Mouse (Mus musculus) C2C12 (cell line): Measurements from ENCODE around the gene Lhb. TPM values are rescaled to one million over a fixed set of nuclear protein-coding genes. Genes with fewer than 3 reads are reported as not detected.

ENCODE experiments used
- H3K27me3 ChIP-seq: one replicate; pipeline ENCODE4 v1.6.1; 2011; ENCODE audit not compliant: control insufficient read depth, insufficient read depth, insufficient read length
- H3K36me3 ChIP-seq: one replicate; pipeline ENCODE4 v1.6.1; 2011; ENCODE audit not compliant: control insufficient read depth, insufficient read depth
- H3K4me3 ChIP-seq: one replicate; pipeline ENCODE4 v1.5.1; 2011; ENCODE audit warnings: mild to moderate bottlenecking, control low read depth; ENCODE audit not compliant: poor library complexity, insufficient read depth, severe bottlenecking
- H3K79me2 ChIP-seq: one replicate; pipeline ENCODE4 v1.6.1; 2011; ENCODE audit not compliant: control insufficient read depth, insufficient read depth
- H3K79me3 ChIP-seq: one replicate; pipeline ENCODE4 v1.6.1; 2011; ENCODE audit warnings: low read depth, control low read depth
- H3ac ChIP-seq: one replicate; pipeline ENCODE3; 2011; ENCODE audit warnings: low read depth; ENCODE audit not compliant: control insufficient read depth, insufficient read length
- CEBPB ChIP-seq: IDR thresholded peaks from one replicate; pipeline ENCODE4 v1.6.1; 2011; ENCODE audit warnings: low read depth, mild to moderate bottlenecking, control low read depth, moderate library complexity
- CTCF ChIP-seq: IDR thresholded peaks from one replicate; pipeline ENCODE4 v1.5.1; 2011; ENCODE audit not compliant: control insufficient read depth, insufficient read depth, insufficient read length
- FOSL1 ChIP-seq: IDR thresholded peaks from one replicate; pipeline ENCODE4 v1.8.0; 2011; ENCODE audit warnings: mild to moderate bottlenecking, low read length; ENCODE audit not compliant: poor library complexity, insufficient read depth, severe bottlenecking
- MAX ChIP-seq: IDR thresholded peaks from one replicate; pipeline ENCODE4 v1.6.1; 2011; ENCODE audit warnings: mild to moderate bottlenecking, control low read depth
- MYOD1 ChIP-seq: IDR thresholded peaks from one replicate; pipeline ENCODE4 v1.6.1; 2011; ENCODE audit warnings: low read depth; ENCODE audit not compliant: control insufficient read depth, insufficient read length
- MYOG ChIP-seq: IDR thresholded peaks from one replicate; pipeline ENCODE4 v1.6.1; 2011; ENCODE audit not compliant: control insufficient read depth, insufficient read length; ENCODE audit errors: extremely low read depth
- USF1 ChIP-seq: IDR thresholded peaks from one replicate; pipeline ENCODE4 v1.6.1; 2011; ENCODE audit warnings: low read depth, mild to moderate bottlenecking, control low read depth, moderate library complexity
- long read RNA-seq, 2 experiments: library from polyadenylated mRNA; unstranded; transcript quantifications; one replicate each; pipeline ENCODE4 v2.0.0; 2019 to 2020
- polyA plus RNA-seq: library from polyadenylated mRNA; unstranded; fragments of >200 nt; fragmentation: generic; extraction: Trizol; gene quantifications from one replicate; pipeline ENCODE4 v1.2.1, GENCODE M21; 2012; ENCODE audit warnings: missing spikeins

The Lhb gene
- polyA plus RNA-seq = not detected
- long read RNA-seq, experiment 1 = 0 reads
- long read RNA-seq, experiment 2 = 0 reads

- Histone ChIP-seq H3K27me3 (peaks cover 6% of the 10 kb centered on the region), H3K4me3 (no peak within 1 kb of the TSS), H3K36me3 (peaks cover 24% of the 10 kb centered on the region), H3K79me3 (no peaks in the 10 kb centered on the region), H3ac (no peak within 1 kb of the TSS), H3K79me2 (no peaks in the 10 kb centered on the region)
- TF ChIP-seq FOSL1 (no peak), USF1 (no peak)
Measured at GRCm38 (mm10) chr7:45420615-45420919, at the start of gene Lhb. Lhb (plus strand) TSS chr7:45420820.

GRCm38 (mm10) chr7:45372371-45372770 is 48.2 kb upstream of the Lhb start:
- no peak overlapping the region for H3K4me3 ChIP-seq
- peaks cover 35% of the 10 kb centered on the region for H3K36me3 ChIP-seq
- H3K79me2 ChIP-seq = no peaks in the 10 kb centered on the region
- no peak overlapping the region for H3ac ChIP-seq
- H3K27me3 ChIP-seq = no peaks in the 10 kb centered on the region
- no peak for TF ChIP-seq MYOD1
- no peak for TF ChIP-seq FOSL1
- TF ChIP-seq MAX = no peak
- no peak for TF ChIP-seq USF1
- TF ChIP-seq MYOG = no peak
- no peak for TF ChIP-seq CEBPB
- no peaks in the 10 kb centered on the region for H3K79me3 ChIP-seq

- Histone ChIP-seq H3K79me2 (peaks cover 11% of the 10 kb centered on the region), H3ac (no peak overlapping the region), H3K79me3 (no peaks in the 10 kb centered on the region), H3K4me3 (no peak overlapping the region), H3K27me3 (no peaks in the 10 kb centered on the region), H3K36me3 (peaks cover 58% of the 10 kb centered on the region)
- TF ChIP-seq MYOD1 (no peak), CEBPB (no peak), CTCF (no peak), MYOG (no peak), USF1 (no peak)
Measured at GRCm38 (mm10) chr7:45374620-45375019, 46.0 kb upstream of the Lhb start.

- Histone ChIP-seq H3K27me3 (no peaks in the 10 kb centered on the region), H3K79me2 (peaks cover 11% of the 10 kb centered on the region), H3K79me3 (peaks cover 2% of the 10 kb centered on the region), H3ac (no peak overlapping the region), H3K36me3 (peaks cover 71% of the 10 kb centered on the region), H3K4me3 (no peak overlapping the region)
- TF ChIP-seq FOSL1 (no peak), CTCF (no peak), CEBPB (no peak), USF1 (no peak), MYOG (no peak), MAX (no peak), MYOD1 (no peak)
Measured at GRCm38 (mm10) chr7:45376057-45376456, 44.6 kb upstream of the Lhb start.

DNA sequence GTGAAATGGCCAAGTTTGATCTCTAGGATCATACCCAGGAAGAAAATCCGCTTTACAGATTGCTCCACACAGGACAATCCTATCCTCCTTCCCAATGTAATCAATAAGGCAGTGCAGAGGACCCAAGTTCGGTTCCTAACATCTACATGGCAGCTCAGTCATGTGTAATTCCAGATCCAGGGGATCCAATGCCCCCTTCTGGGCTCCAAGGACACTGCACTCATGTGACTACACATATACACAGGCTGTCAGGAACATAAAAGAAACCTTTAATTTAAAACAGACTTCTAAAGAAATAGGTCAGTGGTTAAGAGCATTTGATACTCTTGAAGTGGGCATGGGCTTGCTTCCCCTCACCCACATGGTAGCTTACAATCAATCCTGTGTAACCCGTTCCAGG is 34.5 kb upstream of the Lhb start:
- Histone ChIP-seq H3ac (no peak overlapping the region), H3K79me2 (peaks cover 72% of the 10 kb centered on the region)

DNA sequence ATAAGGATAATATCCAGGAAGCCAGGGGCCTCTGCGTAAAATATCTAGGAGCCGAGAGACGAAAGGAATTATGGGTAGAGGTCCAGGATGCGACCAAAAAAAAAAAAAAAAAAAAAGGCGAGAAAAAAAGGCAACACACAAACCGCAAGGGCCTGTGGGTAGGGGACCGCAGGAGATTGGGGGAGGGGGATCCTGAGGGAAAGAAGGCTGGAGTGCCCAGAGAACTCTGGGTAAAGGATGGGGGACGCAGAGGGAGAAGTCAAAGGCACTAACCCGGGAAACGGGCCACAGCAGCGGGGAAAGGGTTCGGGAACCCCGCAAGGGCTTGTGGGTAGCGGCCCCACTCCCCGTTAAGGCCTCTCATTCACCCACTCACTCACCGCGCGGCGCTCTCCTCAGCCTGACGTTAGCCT is 25.5 kb upstream of the Lhb start:
- peak overlapping the region; percentile 85 for H3ac ChIP-seq
- H3K79me3 ChIP-seq = peaks cover 50% of the 10 kb centered on the region
- TF ChIP-seq MYOG = no peak
- TF ChIP-seq CTCF = no peak
- no peak for TF ChIP-seq MYOD1
- TF ChIP-seq FOSL1 = no peak
- TF ChIP-seq MAX = no peak
- TF ChIP-seq USF1 = no peak
- TF ChIP-seq CEBPB = no peak
- H3K79me2 ChIP-seq = peaks cover 55% of the 10 kb centered on the region
- peaks cover 42% of the 10 kb centered on the region for H3K36me3 ChIP-seq
- H3K27me3 ChIP-seq = no peaks in the 10 kb centered on the region
- H3K4me3 ChIP-seq = peak overlapping the region; percentile 72

More for the DNA sequence above, 34.5 kb upstream of the Lhb start:
- no peak overlapping the region for H3K4me3 ChIP-seq
- no peaks in the 10 kb centered on the region for H3K27me3 ChIP-seq
- H3K79me3 ChIP-seq = peaks cover 39% of the 10 kb centered on the region
- TF ChIP-seq FOSL1 = no peak
- no peak for TF ChIP-seq MAX
- TF ChIP-seq CEBPB = no peak
- TF ChIP-seq MYOD1 = no peak
- no peak for TF ChIP-seq USF1
- TF ChIP-seq MYOG = no peak
- no peak for TF ChIP-seq CTCF
- peaks cover 87% of the 10 kb centered on the region for H3K36me3 ChIP-seq
